Mouse (Mus musculus) myocyte (in vitro differentiated cells): ENCODE data around the gene Edar.

Experiments
- CEBPB ChIP-seq: IDR thresholded peaks from 2 replicates; pipeline ENCODE4 v1.6.1; 2011; ENCODE audit warnings: mild to moderate bottlenecking, moderate library complexity; ENCODE audit not compliant: poor library complexity, insufficient read depth, severe bottlenecking
- E2F4 ChIP-seq: IDR thresholded peaks from one replicate; pipeline ENCODE4 v1.6.1; 2011; ENCODE audit warnings: mild to moderate bottlenecking, control low read depth, moderate library complexity; ENCODE audit not compliant: insufficient read depth
- MAX ChIP-seq: IDR thresholded peaks from one replicate; pipeline ENCODE4 v1.6.1; 2011; ENCODE audit warnings: low read depth, mild to moderate bottlenecking, control low read depth
- MYOD1 ChIP-seq, 3 experiments: IDR thresholded peaks; one replicate each; pipeline ENCODE4 v1.6.1; 2011; ENCODE audit warnings: control low read depth in 2 of 3, low read depth in 2 of 3, mild to moderate bottlenecking in 2 of 3, moderate library complexity in 1 of 3; ENCODE audit not compliant: insufficient read length in 2 of 3, control insufficient read depth in 1 of 3
- POLR2A ChIP-seq: IDR thresholded peaks from one replicate; pipeline ENCODE4 v1.6.1; 2011; ENCODE audit warnings: low read depth, mild to moderate bottlenecking, control low read depth, moderate library complexity; ENCODE audit not compliant: insufficient read length
- POLR2AphosphoS2 ChIP-seq: IDR thresholded peaks from one replicate; pipeline ENCODE4 v1.6.1; 2011; ENCODE audit warnings: low read depth, control low read depth; ENCODE audit not compliant: insufficient read length
- REST ChIP-seq: IDR thresholded peaks from one replicate; pipeline ENCODE4 v1.6.1; 2011; ENCODE audit warnings: mild to moderate bottlenecking, control low read depth, moderate library complexity; ENCODE audit not compliant: insufficient read depth, insufficient read length
- SRF ChIP-seq: IDR thresholded peaks from one replicate; pipeline ENCODE4 v1.6.1; 2011; ENCODE audit warnings: low read depth; ENCODE audit not compliant: control insufficient read depth, insufficient read length
- TCF12 ChIP-seq: IDR thresholded peaks from one replicate; pipeline ENCODE4 v1.6.1; 2011; ENCODE audit warnings: mild to moderate bottlenecking, control low read depth; ENCODE audit not compliant: poor library complexity, insufficient read depth, severe bottlenecking
- USF1 ChIP-seq: IDR thresholded peaks from one replicate; pipeline ENCODE4 v1.6.1; 2011; ENCODE audit warnings: low read depth, mild to moderate bottlenecking, control low read depth, moderate library complexity

- TF ChIP-seq E2F4 (no peak), TCF12 (no peak), USF1 (no peak), MYOD1 (IDR thresholded peaks at IDR 0.05; ENCODE audit: control insufficient read depth in 1 of 3, insufficient read length in 2 of 3, low read depth in 2 of 3) (no peak), MAX (no peak), POLR2A (no peak), SRF (no peak), REST (no peak), CEBPB (no peak), POLR2AphosphoS2 (no peak)
Observed at GRCm38 (mm10) chr10:58700578-58700977, 25.1 kb upstream of the Edar start.
